Mouse (Mus musculus) small intestine, adult 2 months (tissue): ENCODE data around the gene Pde6c.

Experiments used
- CTCF ChIP-seq: fragments of 200-500 bp; IDR thresholded peaks from 2 replicates; pipeline ENCODE4 v1.5.1; 2012; ENCODE audit warnings: low read depth, mild to moderate bottlenecking, control low read depth, inconsistent platforms, low read length, moderate library complexity, mixed read lengths; ENCODE audit not compliant: insufficient replicate concordance, insufficient read length; ENCODE audit errors: extremely low read depth
- POLR2A ChIP-seq: fragments of 200-500 bp; IDR thresholded peaks from 2 replicates; pipeline ENCODE4 v1.6.1; 2012; ENCODE audit warnings: low read depth, mild to moderate bottlenecking, control low read depth, inconsistent platforms, low read length, moderate library complexity

- no peak for TF ChIP-seq POLR2A
- TF ChIP-seq CTCF: peak; percentile 45; the same call in 1 of the 2 replicates
Observed at GRCm38 (mm10) chr19:38086948-38087551, 45.5 kb upstream of the Pde6c start.
